Mouse (Mus musculus) kidney, embryonic 16.5 days (tissue): Measurements from ENCODE around the gene Magoh. TPM values are rescaled to one million over a fixed set of nuclear protein-coding genes. Genes with fewer than 3 reads are reported as not detected.

ENCODE experiments used
- polyA plus RNA-seq: library from polyadenylated mRNA; unstranded; fragments of >200 nt; fragmentation: Nextera tagmentation; extraction: Ambion mirVana; gene quantifications from 2 replicates; pipeline ENCODE4 v1.2.1, GENCODE M21; 2015

Gene Magoh
- polyA plus RNA-seq, 1 experiment from 2014 or later = 158 TPM

Other genes starting within 250 kb of the Magoh start
- gene Dmrtb1, start 195.5 kb upstream of the Magoh start, polyA plus RNA-seq = not detected in 2 replicates
- gene Lrp8, start 77.5 kb upstream of the Magoh start, polyA plus RNA-seq = 1.1 and 1.2 TPM in 2 replicates
- gene 0610037L13Rik, start 10.1 kb downstream of the Magoh start, polyA plus RNA-seq = 117 and 124 TPM in 2 replicates
- gene Cpt2, start 43.9 kb downstream of the Magoh start, polyA plus RNA-seq = 59.2 and 62.8 TPM in 2 replicates
- not detected in 2 replicates for gene Slc1a7, start 88.6 kb downstream of the Magoh start, polyA plus RNA-seq
- 0.69 and 0.82 TPM in 2 replicates for gene Podn, start 216.7 kb downstream of the Magoh start, polyA plus RNA-seq